Mouse (Mus musculus) MEL (cell line): ENCODE results near the gene Smoc1.

Experiments
- BHLHE40 ChIP-seq: IDR thresholded peaks from 2 replicates; pipeline ENCODE4 v1.6.1; 2012; ENCODE audit warnings: low read depth, mild to moderate bottlenecking, inconsistent platforms, low read length, improper control_type of control experiment, borderline replicate concordance
- CTCF ChIP-seq, 3 experiments: IDR thresholded peaks in 2 of 3; conservative IDR thresholded peaks in 1 of 3; 2 replicates each; pipeline ENCODE4 v1.5.1; 2011 to 2012; ENCODE audit warnings: low read length in 3 of 3, low read depth in 2 of 3, mild to moderate bottlenecking in 2 of 3, improper control_type of control experiment in 1 of 3, inconsistent platforms in 1 of 3, mixed read lengths in 1 of 3, moderate library complexity in 1 of 3; ENCODE audit not compliant: control insufficient read depth in 1 of 3, insufficient read depth in 1 of 3, poor library complexity in 1 of 3, severe bottlenecking in 1 of 3
- E2F4 ChIP-seq: IDR thresholded peaks from 2 replicates; pipeline ENCODE4 v1.6.1; 2011; ENCODE audit warnings: low read depth, low read length, improper control_type of control experiment, borderline replicate concordance
- GATA1 ChIP-seq: IDR thresholded peaks from 2 replicates; pipeline ENCODE4 v1.6.1; 2011; ENCODE audit warnings: low read depth, low read length, improper control_type of control experiment
- HCFC1 ChIP-seq: IDR thresholded peaks from 2 replicates; pipeline ENCODE4 v1.6.1; 2012; ENCODE audit warnings: low read depth, mild to moderate bottlenecking, inconsistent platforms, low read length, improper control_type of control experiment, moderate library complexity
- MEF2A ChIP-seq: IDR thresholded peaks from 2 replicates; pipeline ENCODE4 v1.6.1; 2014; ENCODE audit warnings: low read depth, mild to moderate bottlenecking, inconsistent platforms, low read length, improper control_type of control experiment; ENCODE audit not compliant: poor library complexity, insufficient replicate concordance, severe bottlenecking; ENCODE audit errors: extremely low read depth
- POLR2A ChIP-seq, 2 experiments: IDR thresholded peaks; 2 replicates each; pipeline ENCODE4 v1.6.1; 2011 to 2012; ENCODE audit warnings: low read length in 2 of 2, mild to moderate bottlenecking in 2 of 2, control low read depth in 1 of 2, improper control_type of control experiment in 1 of 2, low read depth in 1 of 2, moderate library complexity in 1 of 2; ENCODE audit not compliant: control insufficient read depth in 1 of 2, insufficient read depth in 1 of 2, poor library complexity in 1 of 2
- SMC3 ChIP-seq: IDR thresholded peaks from 2 replicates; pipeline ENCODE4 v1.6.1; 2011; ENCODE audit warnings: low read depth, low read length, improper control_type of control experiment
- TAL1 ChIP-seq: IDR thresholded peaks from 2 replicates; pipeline ENCODE4 v1.6.1; 2012; ENCODE audit warnings: mild to moderate bottlenecking, inconsistent platforms, low read length, moderate library complexity, mixed read lengths
- ZC3H11A ChIP-seq: IDR thresholded peaks from 2 replicates; pipeline ENCODE4 v1.6.1; 2012; ENCODE audit warnings: low read depth, mild to moderate bottlenecking, inconsistent platforms, low read length, improper control_type of control experiment

DNA sequence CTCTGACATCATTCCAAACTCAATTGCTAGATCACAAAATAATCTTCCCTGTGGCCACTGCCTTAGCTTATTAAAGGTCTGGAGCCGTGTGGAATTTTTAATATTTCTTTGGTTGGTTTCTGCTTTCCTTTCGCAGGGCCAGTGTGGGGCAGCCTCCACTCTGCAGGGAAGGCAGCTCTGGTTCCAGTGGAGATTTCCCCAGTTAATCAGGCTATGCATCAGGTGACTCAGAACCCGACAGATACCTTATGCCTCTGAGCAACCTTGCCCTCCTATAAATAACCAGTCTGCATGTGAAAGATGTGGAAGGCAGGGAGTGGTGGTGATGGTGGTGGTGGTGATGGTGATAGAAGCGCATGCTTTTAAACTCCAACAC lies 7.4 kb downstream of the Smoc1 start:
- TF ChIP-seq E2F4 (no peak), HCFC1 (no peak), ZC3H11A (no peak), TAL1 (no peak), MEF2A (no peak), BHLHE40 (no peak), CTCF (IDR thresholded peaks at IDR 0.05 in 2 of 3, conservative IDR thresholded peaks at IDR 0.05 in 1 of 3; ENCODE audit: control insufficient read depth in 1 of 3, insufficient read depth in 1 of 3, low read depth in 2 of 3, low read length in 3 of 3, poor library complexity in 1 of 3, severe bottlenecking in 1 of 3) (no peak), POLR2A (IDR thresholded peaks at IDR 0.05; ENCODE audit: control insufficient read depth in 1 of 2, insufficient read depth in 1 of 2, low read depth in 1 of 2, low read length in 2 of 2, poor library complexity in 1 of 2) (no peak), GATA1 (no peak), SMC3 (no peak)
